8 mouse cellular contexts compared by ENCODE assay signal in genomic region chr15:83223208-83223962, GRCm38 (mm10). TPM values are rescaled to one million over a fixed set of nuclear protein-coding genes. Genes with fewer than 3 reads are reported as not detected.
A peak's percentile ranks its signal among the peaks of the same experiment; 100 is the strongest.
DNase-seq lines count a peak whose midpoint lies in the region; ATAC-seq and TF ChIP-seq lines count a peak whose summit lies in the region.

No protein-coding gene starts in this region.

- H3K9me3 ChIP-seq in heart, embryonic 11.5 days (replicated peaks; ENCODE audit: control insufficient read depth, low read length) = no peaks in the 10 kb centered on the region
- H3K9me3 ChIP-seq in kidney, embryonic 14.5 days (ENCODE audit: control insufficient read depth, low read length) = 0 out of 2 replicates have a peak, but pooled peaks cover 5% of the 10 kb centered on the region

- H3K27me3 ChIP-seq in heart, embryonic 11.5 days (ENCODE audit: control insufficient read depth, insufficient read depth, low read length) = no peaks in the 10 kb centered on the region
- no peaks in the 10 kb centered on the region for H3K27me3 ChIP-seq in kidney, embryonic 14.5 days (ENCODE audit: control insufficient read depth, insufficient read depth, low read length)
- no peaks in the 10 kb centered on the region for H3K27me3 ChIP-seq in small intestine, adult 2 months (ENCODE audit: control insufficient read depth, insufficient read depth, low read length)

- H3K4me1 ChIP-seq in heart, embryonic 11.5 days (ENCODE audit: control insufficient read depth, insufficient read depth, low read length) = peaks cover 14% of the 10 kb centered on the region
- peaks cover 24% of the 10 kb centered on the region for H3K4me1 ChIP-seq in kidney, embryonic 14.5 days (ENCODE audit: control insufficient read depth, insufficient read depth, low read length)
- peaks cover 18% of the 10 kb centered on the region for H3K4me1 ChIP-seq in small intestine, adult 2 months (ENCODE audit: control insufficient read depth, insufficient read depth, insufficient read length, low read length)

- TF ChIP-seq CTCF in small intestine, adult 2 months (IDR thresholded peaks at IDR 0.05; ENCODE audit: extremely low read depth, insufficient read length, insufficient replicate concordance, low read depth, low read length) = no peak

- TF ChIP-seq POLR2A in small intestine, adult 2 months (IDR thresholded peaks at IDR 0.05; ENCODE audit: low read depth, low read length) = no peak

- peak overlapping the region; percentile 63 for H3K27ac ChIP-seq in heart, embryonic 11.5 days (ENCODE audit: low read depth, low read length)
- H3K27ac ChIP-seq in kidney, embryonic 14.5 days (ENCODE audit: low read depth, low read length) = peak overlapping the region; percentile 93
- peak overlapping the region; percentile 71 for H3K27ac ChIP-seq in small intestine, adult 2 months (ENCODE audit: insufficient read depth, low read depth, low read length)

- WGBS in heart, embryonic 11.5 days (ENCODE audit: insufficient replicate concordance) = 47% methylated on average over 11 of the region's 11 CpGs
- WGBS in kidney, embryonic 14.5 days = 14% methylated on average over 11 of the region's 11 CpGs
- WGBS in small intestine, adult 2 months = 23% methylated on average over 11 of the region's 11 CpGs

- H3K9ac ChIP-seq in heart, embryonic 11.5 days (ENCODE audit: low read depth, low read length) = no peak overlapping the region
- peak overlapping the region; percentile 36 for H3K9ac ChIP-seq in kidney, embryonic 14.5 days (ENCODE audit: low read depth, low read length)

- H3K4me2 ChIP-seq in heart, embryonic 11.5 days = no peak overlapping the region
- peak overlapping the region; percentile 13; the same call in 1 of the 2 replicates for H3K4me2 ChIP-seq in kidney, embryonic 14.5 days (replicated peaks; ENCODE audit: low read depth, low read length)

- ATAC-seq in heart, embryonic 11.5 days (replicated peaks; ENCODE audit: insufficient number of reproducible peaks, low FRiP score, low TSS enrichment) = peak; percentile 44; the same call in 1 of the 2 replicates
- ATAC-seq in kidney, embryonic 14.5 days (ENCODE audit: low FRiP score, low TSS enrichment) = peak; percentile 95
- ATAC-seq in erythroid progenitor cell, adult 5-6 weeks (replicated peaks; ENCODE audit: low FRiP score, poor library complexity, severe bottlenecking) = no peak

- DNase-seq in adipocyte (ENCODE audit: low spot score) = peak; percentile 95
- peak; percentile 70 for DNase-seq in embryo, embryonic 11.5 days (ENCODE audit: low read depth, low spot score)
- peak; percentile 91 for DNase-seq in lung, postnatal 10 days
- no peak for DNase-seq in cerebellum, postnatal 14 days

- no peak overlapping the region for H3K4me3 ChIP-seq in heart, embryonic 11.5 days (ENCODE audit: low read depth, low read length)
- no peak overlapping the region for H3K4me3 ChIP-seq in kidney, embryonic 14.5 days (ENCODE audit: low read length)
- no peak overlapping the region for H3K4me3 ChIP-seq in small intestine, adult 2 months (ENCODE audit: low read depth, low read length)

- no peaks in the 10 kb centered on the region for H3K36me3 ChIP-seq in heart, embryonic 11.5 days (ENCODE audit: control insufficient read depth, insufficient read depth, low read length)
- H3K36me3 ChIP-seq in kidney, embryonic 14.5 days (ENCODE audit: control insufficient read depth, insufficient read depth, low read length) = no peaks in the 10 kb centered on the region
- no peaks in the 10 kb centered on the region for H3K36me3 ChIP-seq in small intestine, adult 2 months (ENCODE audit: control insufficient read depth, insufficient read depth, low read length)

RNA-seq across cellular contexts. Expression of gene A4galt, which starts 28.2 kb away (rescaled TPM):
- 0.17 and 0.55 TPM in 2 replicates for polyA plus RNA-seq in heart, embryonic 11.5 days (2014; fragmentation: Nextera tagmentation; extraction: Ambion mirVana)
- polyA plus RNA-seq in kidney, embryonic 14.5 days (2014; fragmentation: Nextera tagmentation; extraction: Ambion mirVana) = 14.8 and 19.9 TPM in 2 replicates
- polyA plus RNA-seq in small intestine, adult 2 months (2012; rRNA removed) = 9.7 and 16.7 TPM in 2 replicates
- 0.84 and 1.8 TPM in 2 replicates for total RNA-seq in erythroid progenitor cell, adult 5-6 weeks (2015; ENCODE audit: low replicate concordance)
- total RNA-seq in erythroid progenitor cell, adult 5-6 weeks (2017; ENCODE audit: low replicate concordance) = not detected in 2 replicates

RNA-seq across cellular contexts. Expression of gene Cyb5r3, which starts 51.0 kb away (rescaled TPM):
- polyA plus RNA-seq in heart, embryonic 11.5 days (2014; fragmentation: Nextera tagmentation; extraction: Ambion mirVana) = 154 and 162 TPM in 2 replicates
- 144 and 175 TPM in 2 replicates for polyA plus RNA-seq in kidney, embryonic 14.5 days (2014; fragmentation: Nextera tagmentation; extraction: Ambion mirVana)
- 426 and 624 TPM in 2 replicates for polyA plus RNA-seq in small intestine, adult 2 months (2012; rRNA removed)
- 106 and 112 TPM in 2 replicates for total RNA-seq in erythroid progenitor cell, adult 5-6 weeks (2015; ENCODE audit: low replicate concordance)
- 48.1 and 57.9 TPM in 2 replicates for total RNA-seq in erythroid progenitor cell, adult 5-6 weeks (2017; ENCODE audit: low replicate concordance)

Comparison
In these comparisons a context has a peak if more than half of its experiments do, and no peak if none do; other contexts are left out.
1. DNase-seq: peak in adipocyte (single experiment), embryo, embryonic 11.5 days (single experiment) and lung, postnatal 10 days (single experiment); none in cerebellum, postnatal 14 days (0 of 2).
2. Peak in every context shown above with its lines, with median percentiles within 50 percentile points of each other: H3K27ac ChIP-seq.